Mouse (Mus musculus) embryonic fibroblast, embryonic 13.5 days (primary cell): ENCODE measurements around the gene Rnf208. TPM values are rescaled to one million over a fixed set of nuclear protein-coding genes. Genes with fewer than 3 reads are reported as not detected.

Source experiments
- H3K27ac ChIP-seq: 2 replicates; pipeline ENCODE4 v1.5.1; 2012; ENCODE audit warnings: low read length, control low read depth, inconsistent platforms; ENCODE audit not compliant: insufficient read depth
- H3K4me1 ChIP-seq: 2 replicates; pipeline ENCODE4 v1.6.1; 2011; ENCODE audit warnings: low read length; ENCODE audit not compliant: control insufficient read depth, insufficient read depth
- H3K4me3 ChIP-seq: 2 replicates; pipeline ENCODE4 v1.5.1; 2011; ENCODE audit warnings: mild to moderate bottlenecking, control low read depth, low read length; ENCODE audit not compliant: insufficient read depth
- CTCF ChIP-seq: IDR thresholded peaks from 2 replicates; pipeline ENCODE4 v1.5.1; 2011; ENCODE audit warnings: mild to moderate bottlenecking, control low read depth, low read length, moderate library complexity, borderline replicate concordance; ENCODE audit not compliant: insufficient read depth
- POLR2A ChIP-seq: IDR thresholded peaks from 2 replicates; pipeline ENCODE4 v1.6.1; 2011; ENCODE audit warnings: low read depth, mild to moderate bottlenecking, control low read depth, low read length, moderate library complexity
- polyA plus RNA-seq: library from polyadenylated mRNA; stranded (reverse); fragments of >200 nt; gene quantifications from 2 replicates; pipeline ENCODE4 v1.2.4, GENCODE M21; 2011; ENCODE audit warnings: low read depth; ENCODE audit not compliant: missing spikeins, insufficient read length

Rnf208 gene
- polyA plus RNA-seq, 1 experiment = 0.42 TPM

DNA sequence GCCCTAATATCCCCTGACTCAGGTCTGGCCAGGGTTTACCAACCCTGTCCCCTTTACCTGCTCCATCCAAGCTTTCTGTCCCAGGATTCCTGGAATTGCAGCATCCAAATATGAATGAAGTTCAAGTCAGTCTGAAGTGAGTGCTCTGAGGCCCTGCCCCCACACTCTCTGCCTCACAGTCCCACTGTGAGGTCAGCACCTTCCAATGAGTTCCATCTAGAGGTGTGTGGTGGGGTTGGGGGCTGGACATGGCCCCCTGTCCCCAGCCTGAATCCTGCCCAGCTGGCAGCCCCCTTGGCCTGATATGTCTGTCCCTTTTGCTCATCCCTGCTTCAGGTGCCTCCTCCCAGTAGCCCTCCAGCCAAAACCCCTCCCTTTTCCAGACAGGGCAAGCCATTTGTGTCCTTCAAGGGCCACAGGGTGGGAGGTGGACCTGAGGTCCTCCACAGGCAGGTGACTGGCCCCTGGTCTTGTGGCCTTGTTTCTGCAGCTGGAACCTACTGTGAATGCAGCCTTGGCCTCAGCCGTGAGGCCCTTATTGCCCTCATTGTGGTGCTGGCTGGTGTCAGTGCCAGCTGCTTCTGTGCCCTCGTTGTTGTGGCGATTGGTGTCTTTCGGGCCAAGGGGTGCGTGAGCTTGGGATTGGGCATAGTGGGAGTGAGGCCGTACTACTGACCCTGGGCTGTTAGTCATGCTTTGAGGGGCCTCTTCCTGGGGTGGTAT lies 46.0 kb downstream of the Rnf208 start, which contains the start of gene Tmem210:
TSS of gene Tmem210 (plus strand) at position 219 of the 723 bp plus-strand sequence.
- Histone ChIP-seq H3K4me1 (no peaks in the 10 kb centered on the region), H3K4me3 (no peak within 1 kb of the TSS), H3K27ac (no peak within 1 kb of the TSS)
- no peak for TF ChIP-seq POLR2A
- TF ChIP-seq CTCF = no peak

DNA sequence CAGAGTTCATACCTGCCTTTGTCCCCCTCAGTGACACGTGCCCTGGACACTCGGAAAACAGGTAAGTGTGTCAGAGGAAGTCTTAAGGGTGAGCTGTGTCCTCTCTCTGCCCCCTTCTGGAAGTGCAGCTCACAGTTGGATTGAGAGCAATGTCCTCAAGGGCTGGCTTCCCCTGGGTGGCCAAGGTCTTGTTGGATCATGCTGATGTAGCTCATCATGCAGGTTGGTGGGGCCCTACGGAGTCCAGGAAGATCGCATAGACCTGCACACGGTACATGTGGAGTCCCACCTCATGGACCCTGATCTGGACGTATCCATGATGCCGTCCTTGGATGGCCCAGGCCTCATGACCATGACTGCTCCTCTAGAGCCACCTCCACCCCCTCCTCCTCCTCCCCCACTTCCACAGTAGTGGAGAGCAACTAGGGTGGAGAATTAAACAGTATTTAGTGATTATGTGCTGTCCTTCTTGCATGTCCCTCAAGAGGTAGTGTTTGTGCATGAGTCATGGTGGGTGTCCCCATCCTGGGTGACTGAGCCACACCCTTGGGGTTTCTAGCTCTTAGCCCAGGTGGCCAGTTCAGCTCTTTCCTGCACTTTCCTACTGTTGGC lies 46.8 kb downstream of the Rnf208 start:
- H3K4me1 ChIP-seq = no peaks in the 10 kb centered on the region
- H3K4me3 ChIP-seq = no peak overlapping the region
- H3K27ac ChIP-seq = no peak overlapping the region
- TF ChIP-seq CTCF = no peak
- TF ChIP-seq POLR2A = no peak

DNA sequence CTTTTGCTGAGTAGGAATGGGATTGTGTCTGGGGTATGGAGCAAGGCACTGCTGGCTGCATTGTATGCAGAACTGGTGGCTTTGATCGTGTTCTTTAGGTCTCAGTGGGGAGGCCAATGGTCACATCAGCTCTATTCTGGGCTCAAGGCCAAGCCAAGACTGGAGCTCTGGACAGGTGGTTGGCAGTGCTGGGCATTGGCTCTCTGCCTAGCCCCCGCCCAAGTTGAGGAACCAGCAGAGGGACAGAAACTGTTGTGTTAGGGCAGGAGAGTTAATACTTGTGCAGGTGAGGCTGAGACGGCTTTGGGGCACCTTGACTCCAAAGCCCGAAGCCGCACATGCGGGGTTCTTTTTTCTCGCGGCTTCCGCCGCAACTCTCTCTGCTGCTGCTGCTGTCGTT lies 47.6 kb downstream of the Rnf208 start, which contains the start of gene Lrrc26:
TSS of gene Lrrc26 (plus strand) at position 265 of the 400 bp plus-strand sequence.
- Histone ChIP-seq H3K4me3 (no peak within 1 kb of the TSS), H3K4me1 (no peaks in the 10 kb centered on the region), H3K27ac (no peak within 1 kb of the TSS)
- TF ChIP-seq CTCF (no peak), POLR2A (no peak)

DNA sequence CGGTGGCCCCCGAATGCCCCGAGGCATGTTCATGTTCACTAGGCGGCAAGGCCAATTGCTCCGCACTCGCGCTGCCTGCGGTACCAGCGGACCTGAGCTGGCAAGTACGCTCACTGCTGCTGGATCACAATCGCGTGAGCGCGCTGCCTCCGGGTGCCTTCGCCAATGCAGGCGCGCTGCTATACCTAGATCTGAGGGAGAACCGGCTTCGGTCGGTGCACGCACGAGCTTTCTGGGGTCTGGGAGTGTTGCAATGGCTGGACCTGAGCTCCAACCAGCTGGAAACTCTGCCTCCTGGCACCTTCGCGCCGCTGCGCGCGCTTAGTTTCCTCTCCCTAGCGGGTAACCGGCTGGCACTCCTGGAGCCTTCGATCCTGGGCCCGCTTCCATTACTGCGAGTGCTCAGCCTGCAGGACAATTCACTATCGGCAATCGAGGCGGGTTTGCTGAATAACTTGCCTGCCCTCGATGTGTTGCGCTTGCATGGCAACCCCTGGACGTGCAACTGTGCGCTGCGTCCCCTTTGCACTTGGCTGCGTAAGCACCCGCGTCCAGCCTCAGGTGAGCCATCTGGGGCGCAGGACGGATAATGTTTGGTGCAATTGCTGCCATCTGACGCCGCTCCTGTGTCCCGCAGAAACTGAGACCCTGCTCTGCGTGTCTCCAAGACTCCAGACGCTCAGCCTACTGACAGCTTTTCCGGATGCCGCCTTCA lies 48.2 kb downstream of the Rnf208 start:
- no peak overlapping the region for H3K4me3 ChIP-seq
- TF ChIP-seq CTCF (no peak), POLR2A (no peak)
- H3K4me1 ChIP-seq = no peaks in the 10 kb centered on the region
- H3K27ac ChIP-seq = no peak overlapping the region

DNA sequence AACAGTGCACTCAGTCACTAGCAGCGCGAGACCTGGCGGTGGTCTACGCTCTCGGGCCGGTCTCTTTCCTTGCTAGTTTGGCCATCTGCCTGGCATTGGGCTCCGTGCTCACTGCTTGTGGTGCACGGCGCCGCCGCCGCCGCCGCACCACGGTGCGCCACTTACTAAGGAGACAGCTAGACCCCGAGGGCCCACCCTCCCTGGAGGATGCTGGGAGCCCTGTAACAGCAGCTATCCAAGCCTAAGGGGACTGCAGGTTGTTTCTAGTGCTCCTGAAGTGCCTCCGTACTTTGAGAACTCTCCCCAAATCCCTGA lies 48.7 kb downstream of the Rnf208 start:
- Histone ChIP-seq H3K4me1 (no peaks in the 10 kb centered on the region), H3K4me3 (no peak overlapping the region), H3K27ac (no peak overlapping the region)
- no peak for TF ChIP-seq POLR2A
- no peak for TF ChIP-seq CTCF

DNA sequence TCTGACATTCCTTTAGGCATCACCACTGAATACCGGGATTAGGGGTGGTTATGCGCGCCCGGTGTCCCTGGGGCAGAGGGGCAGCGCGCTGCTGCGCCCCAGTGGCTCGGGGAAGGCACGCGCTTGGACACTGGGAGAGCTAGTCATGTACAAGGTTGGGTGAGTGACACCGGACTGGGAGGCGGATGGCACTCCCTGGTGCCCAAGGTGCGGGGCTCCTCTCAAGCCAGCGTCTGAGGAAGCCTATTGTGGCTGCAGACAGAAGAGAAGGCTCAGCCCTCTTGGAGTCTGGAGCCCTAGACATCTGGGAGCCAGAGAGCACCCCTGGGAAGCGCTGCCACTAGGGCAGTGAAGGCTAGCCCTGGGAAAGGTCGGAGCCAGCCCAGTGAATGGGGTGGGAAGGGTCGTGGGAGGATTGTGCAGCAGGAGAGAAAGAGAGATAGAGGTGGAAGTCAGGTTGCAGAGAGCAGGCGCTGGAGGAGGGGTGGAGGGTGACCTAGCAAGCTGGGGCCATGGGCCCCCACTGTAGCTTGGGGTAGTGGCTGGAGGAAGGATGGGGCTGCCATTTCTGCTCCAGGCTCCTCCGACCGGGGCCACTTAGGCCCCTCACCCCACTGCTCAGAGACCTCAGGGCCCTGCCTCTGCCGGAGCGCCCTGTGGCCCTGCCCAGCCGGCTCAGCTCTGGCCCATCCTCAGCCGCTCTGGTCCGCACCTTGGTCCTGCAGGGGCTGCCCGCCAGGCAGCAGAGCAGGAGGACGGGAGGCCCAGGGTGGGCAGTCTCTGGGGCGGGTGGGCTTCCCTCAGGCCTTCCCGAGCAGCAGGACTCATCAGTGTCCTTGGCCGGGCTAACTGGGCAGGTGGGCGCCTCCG lies 49.4 kb downstream of the Rnf208 start:
- H3K4me3 ChIP-seq = no peak overlapping the region
- TF ChIP-seq CTCF (no peak), POLR2A (no peak)
- H3K27ac ChIP-seq = no peak overlapping the region
- no peaks in the 10 kb centered on the region for H3K4me1 ChIP-seq

DNA sequence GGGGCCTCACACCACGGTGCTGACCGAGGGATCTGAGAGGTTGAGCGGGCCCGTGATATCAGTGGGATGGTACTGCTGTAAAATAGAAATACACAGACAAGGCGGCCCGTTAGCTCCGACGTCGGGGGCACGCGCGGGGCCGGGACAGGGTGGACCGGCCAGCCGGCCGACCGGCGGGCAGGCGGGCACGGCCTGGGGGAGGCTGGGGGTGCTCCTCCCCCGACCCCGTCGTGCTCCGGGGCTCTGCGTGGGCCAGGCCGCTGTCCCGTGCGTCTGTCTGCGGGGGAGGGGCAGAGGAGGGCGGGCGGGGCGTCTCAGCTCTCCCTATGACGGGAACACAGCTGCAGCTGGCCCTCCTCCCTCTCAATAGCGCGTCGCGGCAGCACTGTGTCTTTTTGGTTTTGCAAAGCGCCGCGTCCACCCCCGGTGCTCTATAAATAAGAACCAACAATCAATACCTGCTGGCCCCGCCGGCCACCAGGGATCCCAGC lies 50.0 kb downstream of the Rnf208 start:
- Histone ChIP-seq H3K27ac (no peak overlapping the region), H3K4me1 (no peaks in the 10 kb centered on the region), H3K4me3 (no peak overlapping the region)
- no peak for TF ChIP-seq CTCF
- TF ChIP-seq POLR2A = no peak

DNA sequence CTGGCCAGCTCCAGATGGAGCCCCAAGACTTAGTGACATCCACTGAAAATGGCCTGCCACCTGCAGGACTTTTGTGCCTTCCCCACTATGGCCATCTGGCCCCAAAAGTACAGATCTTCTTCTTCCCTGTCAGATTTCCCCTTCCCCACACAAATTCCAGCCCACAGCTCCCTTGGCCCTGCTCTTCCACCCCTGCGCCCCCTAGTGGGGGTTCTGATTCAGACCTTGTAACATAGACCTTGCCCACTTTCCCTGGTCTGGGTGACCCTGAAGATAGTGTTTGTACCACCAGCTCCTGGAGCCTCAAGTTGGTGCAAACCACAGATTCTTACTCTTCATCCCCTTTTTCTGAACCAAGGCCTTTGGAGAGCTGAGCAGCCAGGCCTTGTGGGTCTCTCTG lies 50.8 kb downstream of the Rnf208 start:
- H3K4me3 ChIP-seq = no peak overlapping the region
- H3K4me1 ChIP-seq = no peaks in the 10 kb centered on the region
- no peak overlapping the region for H3K27ac ChIP-seq
- TF ChIP-seq POLR2A (no peak), CTCF (peak; percentile 53)

DNA sequence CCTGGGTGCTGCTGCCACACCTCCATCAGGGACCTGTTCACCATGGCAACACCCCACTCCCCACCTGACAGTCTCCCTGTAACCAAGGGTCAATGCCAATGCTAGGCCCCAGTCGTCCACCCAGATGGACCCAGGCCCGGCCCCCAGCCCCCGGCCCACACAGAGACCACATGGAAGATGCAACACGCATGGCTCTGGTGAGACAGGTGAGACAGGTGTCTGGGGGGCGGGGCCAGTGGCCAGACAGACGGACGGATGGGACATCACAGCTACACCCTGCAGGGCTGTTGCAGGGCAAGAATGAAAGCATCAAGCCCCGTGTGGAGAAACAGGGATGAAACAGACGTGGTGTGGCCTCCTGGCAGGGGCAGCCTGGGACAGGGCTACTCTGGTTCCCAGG lies 51.7 kb downstream of the Rnf208 start:
- H3K4me1 ChIP-seq = no peaks in the 10 kb centered on the region
- no peak for TF ChIP-seq CTCF
- TF ChIP-seq POLR2A = no peak
- H3K4me3 ChIP-seq = no peak overlapping the region
- H3K27ac ChIP-seq = no peak overlapping the region

Other genes starting within 250 kb of the Rnf208 start
- gene Nsmf, start 187.9 kb upstream of the Rnf208 start, polyA plus RNA-seq = 46.7 and 47.8 TPM in 2 replicates
- gene Entpd8, start 162.0 kb upstream of the Rnf208 start, polyA plus RNA-seq = not detected in 2 replicates
- gene Noxa1, start 147.1 kb upstream of the Rnf208 start, polyA plus RNA-seq = not detected in 2 replicates
- 1.7 and 3.2 TPM in 2 replicates for gene Nrarp, start 61.5 kb upstream of the Rnf208 start, polyA plus RNA-seq
- 17.5 and 21.8 TPM in 2 replicates for gene Tor4a, start 45.4 kb upstream of the Rnf208 start, polyA plus RNA-seq
- 38.8 and 42.3 TPM in 2 replicates for gene Nelfb, start 30.8 kb upstream of the Rnf208 start, polyA plus RNA-seq
- gene Stpg3, start 27.6 kb upstream of the Rnf208 start, polyA plus RNA-seq = not detected in 2 replicates
- gene Fam166a, start 23.5 kb upstream of the Rnf208 start, polyA plus RNA-seq = not detected in 2 replicates
- gene Tubb4b, start 17.6 kb upstream of the Rnf208 start, polyA plus RNA-seq = 209 and 237 TPM in 2 replicates
- not detected in 2 replicates for gene Slc34a3, start 7.9 kb upstream of the Rnf208 start, polyA plus RNA-seq
- gene Rnf224, start 5.5 kb upstream of the Rnf208 start, polyA plus RNA-seq = not detected in 2 replicates
- gene Cysrt1, start 197 bp downstream of the Rnf208 start, polyA plus RNA-seq = not detected in 2 replicates
- 2.3 TPM in 1 of 2 replicates, not detected in the other for gene AL732309.1, start 4.6 kb downstream of the Rnf208 start, polyA plus RNA-seq
- 11.6 and 15.3 TPM in 2 replicates for gene Tmem203, start 13.2 kb downstream of the Rnf208 start, polyA plus RNA-seq
- 7.1 and 9.5 TPM in 2 replicates for gene Tprn, start 20.4 kb downstream of the Rnf208 start, polyA plus RNA-seq
- 46.2 and 49.4 TPM in 2 replicates for gene Ssna1, start 30.2 kb downstream of the Rnf208 start, polyA plus RNA-seq
- gene Anapc2, start 30.2 kb downstream of the Rnf208 start, polyA plus RNA-seq = 93.8 and 95.3 TPM in 2 replicates
- gene Tmem210, start 45.9 kb downstream of the Rnf208 start, polyA plus RNA-seq = not detected in 2 replicates
- gene Lrrc26, start 47.7 kb downstream of the Rnf208 start, polyA plus RNA-seq = not detected in 2 replicates
- gene Grin1, start 76.9 kb downstream of the Rnf208 start, polyA plus RNA-seq = 1.6 and 1.7 TPM in 2 replicates
- gene Man1b1, start 90.1 kb downstream of the Rnf208 start, polyA plus RNA-seq = 41.1 and 70.7 TPM in 2 replicates
- gene Dpp7, start 114.1 kb downstream of the Rnf208 start, polyA plus RNA-seq = 29.9 and 32.9 TPM in 2 replicates
- gene Uap1l1, start 123.4 kb downstream of the Rnf208 start, polyA plus RNA-seq = 40.0 and 42.2 TPM in 2 replicates
- 3.3 and 5.2 TPM in 2 replicates for gene Sapcd2, start 130.1 kb downstream of the Rnf208 start, polyA plus RNA-seq
- gene Entpd2, start 153.6 kb downstream of the Rnf208 start, polyA plus RNA-seq = 0.33 and 2.2 TPM in 2 replicates
- 86.0 and 107 TPM in 2 replicates for gene Npdc1, start 157.1 kb downstream of the Rnf208 start, polyA plus RNA-seq
- gene Fut7, start 181.0 kb downstream of the Rnf208 start, polyA plus RNA-seq = not detected in 2 replicates
- gene Abca2, start 186.4 kb downstream of the Rnf208 start, polyA plus RNA-seq = 7.8 and 12.1 TPM in 2 replicates
- gene Clic3, start 214.6 kb downstream of the Rnf208 start, polyA plus RNA-seq = not detected in 2 replicates
- 12.9 and 13.6 TPM in 2 replicates for gene Paxx, start 218.8 kb downstream of the Rnf208 start, polyA plus RNA-seq
- not detected in 2 replicates for gene Ptgds, start 227.8 kb downstream of the Rnf208 start, polyA plus RNA-seq